Mouse (Mus musculus) testis, adult 2 months (tissue): Measurements from ENCODE around the gene Tubgcp6.

Experiments used
- CTCF ChIP-seq: fragments of 200-500 bp; IDR thresholded peaks from 2 replicates; pipeline ENCODE4 v1.5.1; 2012; ENCODE audit warnings: low read depth, mild to moderate bottlenecking, inconsistent platforms, low read length, moderate library complexity; ENCODE audit not compliant: control insufficient read depth, insufficient read depth, insufficient replicate concordance
- POLR2A ChIP-seq: fragments of 200-500 bp; IDR thresholded peaks from 2 replicates; pipeline ENCODE4 v1.6.1; 2012; ENCODE audit warnings: low read depth, mild to moderate bottlenecking, inconsistent platforms, low read length, moderate library complexity; ENCODE audit not compliant: control insufficient read depth

- TF ChIP-seq POLR2A = no peak
- no peak for TF ChIP-seq CTCF
Measured at GRCm38 (mm10) chr15:89169431-89169830, 46.5 kb upstream of the Tubgcp6 start.
